Mouse (Mus musculus) G1E (cell line): Measurements from ENCODE around the gene Gm42791.

ENCODE experiments used
- CTCF ChIP-seq: IDR thresholded peaks from 2 replicates; pipeline ENCODE4 v1.5.1; 2012; ENCODE audit warnings: low read depth, low read length, inconsistent platforms, mixed read lengths
- GATA2 ChIP-seq: IDR thresholded peaks from 2 replicates; pipeline ENCODE4 v1.6.1; 2012; ENCODE audit warnings: low read depth, low read length, inconsistent platforms, borderline replicate concordance
- POLR2AphosphoS5 ChIP-seq: IDR thresholded peaks from 2 replicates; pipeline ENCODE4 v1.6.1; 2012; ENCODE audit warnings: low read depth, low read length, inconsistent platforms; ENCODE audit not compliant: insufficient replicate concordance
- TAL1 ChIP-seq: conservative IDR thresholded peaks from 2 replicates; pipeline ENCODE4 v1.6.1; 2012; ENCODE audit warnings: low read depth, low read length, inconsistent platforms, mixed read lengths

GRCm38 (mm10) chr5:148912262-148912661 is 82.7 kb downstream of the Gm42791 start:
- TF ChIP-seq CTCF (no peak), TAL1 (no peak), POLR2AphosphoS5 (no peak), GATA2 (no peak)
